Mouse (Mus musculus) left cerebral cortex, postnatal 25 days (tissue): ENCODE measurements around the gene Gpatch11. TPM values are rescaled to one million over a fixed set of nuclear protein-coding genes. Genes with fewer than 3 reads are reported as not detected.

ENCODE experiments used
- DNase-seq, 2 experiments: peaks; one replicate each; pipeline ENCODE4 v3.0.0; 2022; ENCODE audit warnings: low spot score in 2 of 2, mixed read lengths in 1 of 2
- intact Hi-C: fragments of 180-260 bp; cut with DNase I; formaldehyde crosslinking; loops from one replicate; pipeline ENCODE4 v1.15.1; 2025
- total RNA-seq, 2 experiments: library from RNA; stranded (reverse); gene quantifications; 2 replicates each; pipeline ENCODE4 v1.2.3; 2021

Gpatch11 gene
- total RNA-seq, 2 experiments from 2014 or later, result 40.9 to 43.0 TPM

- no peak for DNase-seq
- intact Hi-C loops, result no loop called here
Observed at GRCm38 (mm10) chr17:78888554-78888953, 53.2 kb downstream of the Gpatch11 start.

GRCm38 (mm10) chr17:78889184-78889583, 53.8 kb downstream of the Gpatch11 start:
- no peak for DNase-seq
- intact Hi-C loops, result no loop called here

- intact Hi-C loops, result no loop called here
- DNase-seq, result no peak
Observed at GRCm38 (mm10) chr17:78891020-78891419, 55.7 kb downstream of the Gpatch11 start.

GRCm38 (mm10) chr17:78894991-78895390, 59.6 kb downstream of the Gpatch11 start:
- intact Hi-C loops, result no loop called here
- DNase-seq, result no peak

GRCm38 (mm10) chr17:78895394-78895793, 60.0 kb downstream of the Gpatch11 start:
- peak; percentile 24 to 38 for DNase-seq
- intact Hi-C loops, result no loop called here

Other genes starting within 250 kb of the Gpatch11 start
- 10 to 100 TPM; 62.9 to 87.9 TPM for gene Strn, start 98.4 kb upstream of the Gpatch11 start, total RNA-seq
- 10 to 100 TPM; 53.5 to 56.2 TPM for gene Heatr5b, start 203 bp upstream of the Gpatch11 start, total RNA-seq
- 1 to 10 TPM; 3.5 to 4.5 TPM for gene Eif2ak2, start 47.0 kb downstream of the Gpatch11 start, total RNA-seq
- not detected for gene Sult6b1, start 71.4 kb downstream of the Gpatch11 start, total RNA-seq
- gene Cebpzos, start 80.9 kb downstream of the Gpatch11 start, total RNA-seq, result 10 to 100 TPM; 29.6 to 32.8 TPM
- gene Cebpz, start 101.5 kb downstream of the Gpatch11 start, total RNA-seq, result 10 to 100 TPM; 30.1 to 31.9 TPM
- 10 to 100 TPM; 51.0 to 64.2 TPM for gene Ndufaf7, start 101.6 kb downstream of the Gpatch11 start, total RNA-seq
- gene Prkd3, start 185.2 kb downstream of the Gpatch11 start, total RNA-seq, result 10 to 100 TPM in 1 of 2 experiments, 1 to 10 TPM in 1; 9.7 to 10.8 TPM
- 10 to 100 TPM in 1 of 2 experiments, 1 to 10 TPM in 1; 9.0 to 10.5 TPM for gene Qpct, start 216.3 kb downstream of the Gpatch11 start, total RNA-seq